Mouse (Mus musculus) frontal cortex, adult 2 months (tissue): ENCODE measurements at regions not wholly inside any gene's neighbourhood (a gene's known extent, or its start where the extent isn't known, plus 50 kb on each side); places are given as distances from the start of the nearest gene placed in this dataset.

Experiments
- DNase-seq, 2 experiments: peaks; one replicate each; pipeline ENCODE4 v3.0.0; 2022; ENCODE audit warnings: low spot score in 1 of 2; ENCODE audit errors: extremely low spot score in 1 of 2

DNA sequence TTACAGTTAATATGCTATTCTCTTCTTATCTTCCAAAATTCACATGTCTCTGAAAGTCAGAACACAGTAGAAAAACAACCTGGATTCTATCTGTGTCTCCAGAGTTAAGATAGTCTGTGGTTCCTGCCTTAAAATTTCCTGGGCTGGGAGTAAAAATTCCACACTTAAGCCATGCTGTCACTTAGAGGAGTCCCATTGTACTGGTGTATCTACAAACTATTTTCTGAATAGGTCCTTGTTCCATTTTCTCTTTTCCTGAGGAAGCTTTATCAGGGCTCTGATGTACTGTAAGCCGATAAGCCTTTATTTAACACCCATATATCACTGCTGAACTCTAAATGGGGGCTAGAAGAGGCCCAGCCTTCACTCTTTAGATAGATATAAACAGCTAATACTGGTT, 1171.1 kb downstream of the Efnb2 start:
- no peak for DNase-seq

DNA sequence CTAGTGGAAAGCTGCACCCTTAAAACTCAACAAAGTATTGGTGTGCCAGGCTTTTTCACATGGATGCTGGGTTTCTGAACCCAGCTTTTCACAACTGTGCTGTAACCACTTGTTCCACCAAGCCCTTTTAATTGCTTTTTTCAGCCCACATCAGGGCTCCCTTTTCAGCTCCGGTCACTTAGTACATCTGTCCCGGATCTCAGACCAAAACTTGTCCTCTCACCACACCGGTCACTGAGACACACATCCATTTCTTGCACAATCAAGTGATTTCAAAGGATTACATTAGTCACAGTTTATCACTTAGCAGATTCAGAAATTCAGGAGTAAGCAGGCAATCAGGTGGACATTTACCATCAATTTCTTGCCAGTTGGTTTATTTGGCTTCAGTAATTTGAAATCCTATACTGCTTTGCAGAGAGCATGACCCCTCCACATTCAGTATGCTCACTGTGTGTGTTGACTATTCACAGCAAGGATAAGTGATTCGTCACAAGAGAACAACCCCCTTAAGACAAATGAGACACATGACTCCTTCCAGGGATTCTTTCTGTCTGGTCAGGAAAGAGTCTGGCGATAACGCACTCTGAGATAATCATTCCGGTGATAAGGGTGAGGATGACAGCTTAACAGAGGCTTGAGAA, 1188.8 kb downstream of the Efnb2 start:
- DNase-seq: no peak

DNA sequence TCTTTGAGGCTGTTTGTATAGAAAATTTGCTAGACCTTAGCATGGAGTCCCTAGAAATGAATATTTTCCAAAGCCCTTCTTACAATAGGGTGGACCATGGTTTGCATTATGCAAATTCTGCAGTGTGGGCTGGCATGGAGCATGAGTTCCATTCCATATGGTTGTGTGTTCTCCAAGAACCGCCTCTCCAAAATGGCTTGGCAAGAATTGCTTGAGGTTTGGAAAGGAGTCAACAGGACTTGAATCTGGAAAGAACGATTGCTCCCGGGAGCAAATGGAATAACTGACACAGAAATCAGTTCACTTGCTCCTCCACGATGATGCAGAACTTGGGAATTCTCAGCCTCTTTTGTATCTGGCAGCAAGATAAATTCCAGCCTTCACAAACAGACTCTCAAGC, 1191.8 kb downstream of the Efnb2 start:
- DNase-seq: peak; percentile 21 to 74

DNA sequence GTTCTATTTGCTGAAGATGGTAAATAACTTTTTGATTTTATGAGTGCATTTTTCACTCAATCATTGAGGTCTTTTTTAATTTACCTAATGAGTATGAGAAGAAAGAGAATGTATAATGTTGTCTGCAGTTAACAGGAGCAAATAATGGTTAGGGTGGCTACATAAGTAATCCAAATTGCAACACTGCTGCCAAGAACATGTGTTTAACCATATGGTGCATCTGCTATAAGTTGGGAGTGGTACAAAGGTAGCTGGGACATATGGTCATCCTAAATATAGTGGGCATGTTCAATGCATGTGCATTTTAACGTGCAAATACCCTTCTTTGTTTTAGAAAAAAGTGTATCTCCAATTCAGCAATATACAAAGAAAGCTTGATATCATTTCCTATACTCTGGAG, 1198.2 kb downstream of the Efnb2 start:
- DNase-seq: peak in 1 of 2 experiments; percentile 44

DNA sequence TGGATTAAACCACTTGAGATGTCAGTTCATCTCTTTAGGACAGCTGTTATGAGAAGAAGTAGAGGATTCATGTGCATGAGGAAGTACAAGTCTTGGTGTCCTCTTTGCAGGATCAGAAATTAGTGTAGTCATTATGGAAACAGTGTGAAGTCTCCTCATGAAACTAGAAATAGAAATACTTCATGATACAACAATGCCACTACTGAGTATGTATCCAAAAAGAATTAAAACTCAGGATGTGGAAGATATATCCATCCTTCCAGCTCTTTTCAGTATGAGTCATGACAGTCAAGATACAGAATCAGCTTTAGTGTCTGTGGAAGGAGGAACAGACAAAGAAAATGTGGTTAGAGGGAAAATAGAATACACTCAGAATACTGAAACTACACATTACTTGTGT, 1211.7 kb downstream of the Efnb2 start:
- peak in 1 of 2 experiments; percentile 10 for DNase-seq

DNA sequence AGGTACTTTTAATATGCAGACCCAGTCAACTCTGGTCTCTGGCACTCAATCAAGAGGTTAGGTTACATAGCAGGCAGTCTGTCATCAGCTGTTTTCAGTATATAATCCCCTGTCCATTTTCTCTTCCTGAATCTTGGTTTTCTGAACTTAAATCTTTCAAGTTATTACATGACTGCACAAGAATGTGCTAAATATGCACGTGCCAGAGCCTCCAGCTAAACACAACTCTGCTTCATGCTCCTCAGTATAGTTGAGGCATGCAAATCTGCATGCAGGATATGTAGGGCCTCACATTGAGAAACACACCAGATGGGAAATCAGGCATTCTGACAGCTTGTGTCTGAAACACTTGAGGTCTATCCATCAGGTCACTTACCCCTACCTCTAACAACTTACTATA, 1214.0 kb downstream of the Efnb2 start:
- no peak for DNase-seq

DNA sequence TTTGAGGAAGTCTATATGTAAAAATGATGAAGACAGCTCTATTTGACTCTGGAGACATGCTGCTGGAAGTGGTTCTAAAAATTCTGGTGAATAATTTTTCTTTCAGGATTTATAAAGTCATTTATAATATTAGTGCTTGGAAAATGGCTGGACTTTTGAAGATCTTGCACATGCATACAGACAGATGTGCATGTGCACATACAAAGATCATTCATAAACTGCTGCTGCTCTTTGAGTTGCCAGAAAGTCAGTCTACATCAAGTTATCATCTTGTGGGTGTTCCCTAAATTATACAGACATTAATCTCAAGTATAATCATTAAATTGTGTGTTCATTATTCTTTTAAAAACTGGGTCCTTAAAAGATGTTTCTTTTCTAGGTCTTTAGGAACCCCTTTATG, 1220.2 kb downstream of the Efnb2 start:
- DNase-seq: no peak

DNA sequence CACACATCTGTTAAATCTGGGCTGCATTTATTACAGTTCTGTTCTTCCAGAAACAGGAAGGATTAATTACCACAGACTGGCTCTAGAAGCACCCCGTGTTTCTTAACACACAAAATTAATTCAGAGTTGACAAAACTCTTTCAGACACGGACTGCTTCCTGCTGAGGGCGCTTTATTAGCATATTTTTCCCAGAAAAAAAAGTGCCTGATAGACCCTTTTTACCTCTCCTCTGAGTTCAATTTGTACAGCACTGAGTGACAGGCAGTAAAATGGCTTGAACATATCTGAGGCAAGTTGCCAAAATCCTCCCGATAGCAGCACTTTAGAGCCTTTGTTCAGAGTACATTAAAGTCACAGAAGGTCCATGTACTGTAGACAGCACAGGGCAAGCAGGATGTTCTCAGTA, 1220.8 kb downstream of the Efnb2 start:
- peak in 1 of 2 experiments; percentile 7 for DNase-seq

DNA sequence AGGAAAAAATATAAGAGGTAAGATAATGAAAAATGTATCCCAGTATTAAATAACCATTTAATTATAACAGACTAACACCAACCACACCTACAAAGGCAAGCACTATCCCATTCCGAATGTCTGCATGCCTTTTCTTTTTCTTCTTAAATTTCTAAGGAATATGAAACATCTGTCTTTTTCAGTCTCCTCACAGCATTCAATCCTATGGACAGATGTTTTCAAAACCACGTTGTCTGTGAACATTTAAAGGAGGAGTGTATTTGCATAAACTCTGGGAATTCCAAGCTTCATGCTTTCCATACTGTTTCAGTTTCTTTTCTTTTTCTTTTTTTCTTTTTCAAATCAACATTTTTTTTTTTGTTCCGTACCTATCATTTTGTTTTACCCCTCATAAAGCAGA, 1221.2 kb downstream of the Efnb2 start:
- no peak for DNase-seq

DNA sequence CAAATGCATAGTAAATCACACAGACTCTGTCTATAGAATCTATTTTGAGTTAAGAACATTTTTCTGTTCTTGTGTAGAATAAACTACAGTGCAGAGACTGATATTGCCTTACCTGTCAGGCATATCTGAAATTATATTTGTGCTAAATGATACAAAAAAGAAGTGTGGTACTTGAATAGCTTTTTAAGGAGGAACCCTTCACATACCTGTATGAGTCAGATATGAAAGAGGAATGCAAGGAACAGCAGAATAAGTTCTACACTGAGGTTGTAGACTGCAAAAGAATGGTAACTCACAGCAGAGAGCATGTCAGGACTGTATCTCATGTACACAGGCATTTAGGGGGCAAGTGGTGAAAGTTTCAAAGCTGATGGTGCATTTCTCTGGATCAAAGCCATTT, 1230.6 kb downstream of the Efnb2 start:
- no peak for DNase-seq

DNA sequence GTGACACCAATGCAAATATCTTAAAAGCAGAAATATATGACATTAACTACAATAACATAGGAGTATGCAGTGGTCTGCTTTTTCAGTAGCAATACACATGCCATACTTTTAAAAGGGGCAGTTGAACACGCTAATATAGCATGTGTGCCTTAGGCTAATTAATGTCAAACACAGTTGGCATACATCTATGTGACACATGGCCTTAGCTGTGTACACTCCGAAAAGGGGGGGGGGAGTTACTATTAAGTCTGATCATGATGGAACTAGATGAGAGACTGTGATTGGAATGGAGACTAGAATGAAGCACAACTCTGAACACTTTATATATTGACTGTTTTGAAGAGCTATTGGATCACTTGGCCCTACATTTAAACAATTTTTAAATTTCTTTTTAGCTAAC, 1262.9 kb downstream of the Efnb2 start:
- DNase-seq: no peak

DNA sequence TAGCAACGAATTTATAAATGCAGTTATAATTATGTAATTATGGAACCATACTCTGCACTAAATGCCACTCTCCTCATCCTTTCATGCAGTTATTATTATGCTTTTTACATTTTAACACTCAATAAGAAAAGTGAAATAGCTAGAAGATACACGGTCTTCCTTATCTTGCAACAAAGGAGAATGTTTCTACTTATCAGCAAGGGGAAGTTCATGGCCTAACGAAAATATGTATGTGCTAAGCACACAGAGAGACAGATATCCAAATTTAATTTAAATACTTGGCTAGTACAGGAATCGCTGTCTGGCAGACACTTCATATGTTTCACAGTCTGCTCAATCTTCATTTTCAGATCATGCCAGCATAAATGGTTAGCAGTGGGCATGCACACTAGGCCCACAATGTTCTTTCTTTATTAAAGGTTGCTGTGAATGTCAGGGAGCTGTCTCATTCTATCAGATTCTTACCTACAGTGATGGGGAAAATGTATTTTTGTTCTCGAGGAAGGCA, 1263.6 kb downstream of the Efnb2 start:
- peak in 1 of 2 experiments; percentile 7 for DNase-seq
